Mouse (Mus musculus) cerebellum, adult 18-20 months (tissue): Measurements from ENCODE around the gene Atp5h.
"Not testable (repeated sequence)": the region's sequence is repeated elsewhere in the genome, so short reads cannot be mapped to it uniquely, and the experiment has no call there.

Experiments used
- DNase-seq, 2 experiments: peaks; one replicate each; pipeline ENCODE4 v3.0.0; 2021

The Atp5h gene

GRCm38 (mm10) chr11:115393721-115394325, 25.9 kb downstream of the Atp5h start:
- peak; percentile 80 to 83 for DNase-seq

GRCm38 (mm10) chr11:115391358-115391757, 28.4 kb downstream of the Atp5h start:
- no peak for DNase-seq

DNA sequence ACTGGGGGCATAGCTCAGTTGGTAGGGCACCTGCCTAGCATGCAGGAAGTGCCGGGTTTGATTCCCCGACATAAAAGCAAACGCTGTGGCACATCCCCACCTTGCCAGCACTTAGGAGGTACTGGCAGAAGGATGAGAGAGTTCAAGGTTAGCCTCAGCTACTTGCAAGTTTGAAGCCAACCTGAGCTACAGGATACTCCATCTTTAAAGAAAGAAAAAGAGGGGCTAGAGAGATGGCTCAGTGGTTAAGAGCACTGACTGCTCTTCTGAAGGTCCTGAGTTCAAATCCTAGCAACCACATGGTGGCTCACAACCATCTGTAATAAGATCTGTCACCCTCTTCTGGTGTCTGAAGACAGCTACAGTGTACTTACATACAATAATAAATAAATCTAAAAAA, 32.9 kb downstream of the Atp5h start:
- DNase-seq = not testable (repeated sequence)

DNA sequence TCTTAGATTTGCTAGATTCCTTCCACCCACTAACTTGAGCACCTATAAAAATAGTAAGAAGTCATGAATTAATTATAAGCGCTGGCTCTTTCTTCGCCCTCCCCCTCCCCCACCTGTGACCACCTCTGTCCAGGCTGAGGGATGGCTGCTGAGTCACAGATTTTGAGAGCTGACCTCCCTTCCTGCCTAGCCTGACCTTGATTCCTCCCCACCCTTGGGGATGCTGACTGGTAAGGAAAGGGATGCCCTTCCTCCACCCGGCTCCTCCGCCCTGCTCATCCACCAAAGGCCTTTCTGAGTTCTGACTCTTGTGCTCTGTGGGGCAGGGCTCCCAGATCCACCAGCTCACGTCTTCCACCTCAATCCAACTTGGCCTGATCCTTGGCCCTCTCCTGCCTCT, 35.2 kb downstream of the Atp5h start:
- DNase-seq = no peak

- DNase-seq = peak; percentile 35 to 50
These were observed 35.9 kb downstream of the Atp5h start for GRCm38 (mm10) chr11:115383701-115384474.

- peak; percentile 36 to 48 for DNase-seq
These were observed 36.9 kb downstream of the Atp5h start for GRCm38 (mm10) chr11:115382891-115383290.

DNA sequence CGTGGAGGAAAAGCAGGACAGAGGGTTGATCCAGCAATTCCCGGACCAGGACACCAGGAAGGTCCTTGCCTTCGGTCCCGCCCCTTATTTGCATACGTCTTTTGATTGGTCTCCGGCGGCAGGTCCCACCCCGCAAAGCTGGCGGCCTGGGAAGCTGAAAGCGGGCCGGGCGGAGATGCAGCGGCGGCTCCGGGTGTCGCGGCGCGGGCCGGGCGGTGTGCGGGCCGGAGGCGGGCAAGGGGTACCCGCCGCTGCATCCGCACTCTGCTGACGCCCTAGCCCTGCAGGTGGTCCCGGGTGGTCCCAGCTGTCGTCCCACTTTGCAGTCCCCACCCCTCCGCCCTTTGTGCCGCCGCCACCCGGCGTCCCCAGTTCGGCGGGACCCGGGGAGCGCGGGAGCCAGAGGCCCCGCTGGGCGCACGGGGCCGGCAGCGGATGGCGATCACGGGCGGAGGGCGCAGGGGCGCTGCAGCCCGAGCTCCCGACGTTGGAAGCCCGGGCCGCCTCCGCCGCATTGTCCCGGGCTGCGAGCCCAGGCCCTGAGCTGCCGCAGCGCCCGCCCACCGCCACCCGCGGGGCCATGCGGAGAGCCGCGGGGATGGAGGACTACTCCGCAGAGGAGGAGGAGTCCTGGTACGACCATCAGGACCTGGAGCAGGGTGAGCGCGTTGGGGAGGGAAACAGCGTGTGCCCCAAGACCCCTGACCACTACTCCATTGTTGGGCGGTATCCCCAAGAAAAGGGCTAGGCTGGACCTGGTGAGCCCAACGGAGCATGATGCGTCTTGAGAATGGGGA, 37.8 kb downstream of the Atp5h start, which contains the start of gene Cdr2l:
Gene Cdr2l (plus strand): TSS at position 174 of the 797 bp plus-strand sequence.
- peak; percentile 93 to 97 for DNase-seq

GRCm38 (mm10) chr11:115381276-115381675, 38.5 kb downstream of the Atp5h start:
- DNase-seq = no peak

DNA sequence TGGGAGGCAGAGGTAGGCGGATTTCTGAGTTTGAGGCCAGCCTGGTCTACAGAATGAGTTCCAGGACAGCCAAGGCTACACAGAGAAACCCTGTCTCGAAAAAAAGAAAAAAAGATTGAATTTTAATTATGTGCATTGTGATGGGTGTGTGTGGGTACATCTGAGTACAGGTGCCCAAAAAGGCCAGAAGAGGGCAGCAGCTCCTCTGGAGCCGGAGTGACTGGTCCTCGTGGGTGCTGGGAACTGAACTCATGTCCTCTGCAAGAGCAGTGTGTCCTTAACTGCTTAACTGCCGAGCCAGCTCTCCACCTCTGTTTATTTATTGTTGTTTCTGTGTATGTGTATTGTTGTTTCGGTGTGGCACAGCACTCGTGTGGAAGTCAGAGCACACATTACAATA, 41.9 kb downstream of the Atp5h start:
- DNase-seq = no peak

DNA sequence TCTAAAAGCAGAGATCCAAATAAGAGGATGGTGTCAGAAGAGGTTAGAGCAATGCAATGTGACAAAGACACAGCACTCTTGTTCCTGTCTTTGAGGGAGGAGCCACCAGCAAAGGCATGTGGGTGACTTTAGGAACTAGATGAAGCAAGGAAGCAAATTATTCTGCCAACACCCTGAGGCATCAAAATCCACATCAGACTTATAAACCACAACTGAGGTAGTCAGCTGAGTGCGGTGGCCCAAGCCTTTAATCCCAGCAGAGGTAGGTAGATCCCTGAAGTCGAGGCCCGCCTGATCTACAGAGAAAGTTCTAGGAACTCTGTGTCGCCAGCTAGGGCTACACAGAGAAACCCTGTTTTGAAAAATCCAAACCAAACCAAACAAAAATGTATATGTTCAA, 42.5 kb downstream of the Atp5h start:
- DNase-seq = no peak

DNA sequence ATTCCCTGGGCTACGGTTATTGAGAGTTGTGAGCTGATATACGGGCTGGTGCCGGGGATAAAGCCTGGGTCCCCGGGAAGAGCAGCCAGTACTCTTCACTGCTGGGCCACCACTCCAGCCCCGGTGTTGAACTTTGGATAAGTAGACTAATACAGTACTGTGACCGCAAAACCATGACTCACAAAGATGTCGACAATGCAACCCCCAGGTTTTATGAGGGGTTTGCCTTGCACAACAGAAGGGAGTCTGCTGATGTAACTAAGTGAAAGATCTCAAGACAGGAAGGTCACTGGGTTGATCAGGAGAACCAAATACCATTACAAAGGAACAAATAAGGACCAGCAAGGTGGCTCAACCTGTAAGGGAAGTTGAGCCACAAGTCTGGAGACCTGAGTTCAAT, 43.0 kb downstream of the Atp5h start:
- no peak for DNase-seq

GRCm38 (mm10) chr11:115374695-115375425, 44.9 kb downstream of the Atp5h start:
- DNase-seq = no peak

DNA sequence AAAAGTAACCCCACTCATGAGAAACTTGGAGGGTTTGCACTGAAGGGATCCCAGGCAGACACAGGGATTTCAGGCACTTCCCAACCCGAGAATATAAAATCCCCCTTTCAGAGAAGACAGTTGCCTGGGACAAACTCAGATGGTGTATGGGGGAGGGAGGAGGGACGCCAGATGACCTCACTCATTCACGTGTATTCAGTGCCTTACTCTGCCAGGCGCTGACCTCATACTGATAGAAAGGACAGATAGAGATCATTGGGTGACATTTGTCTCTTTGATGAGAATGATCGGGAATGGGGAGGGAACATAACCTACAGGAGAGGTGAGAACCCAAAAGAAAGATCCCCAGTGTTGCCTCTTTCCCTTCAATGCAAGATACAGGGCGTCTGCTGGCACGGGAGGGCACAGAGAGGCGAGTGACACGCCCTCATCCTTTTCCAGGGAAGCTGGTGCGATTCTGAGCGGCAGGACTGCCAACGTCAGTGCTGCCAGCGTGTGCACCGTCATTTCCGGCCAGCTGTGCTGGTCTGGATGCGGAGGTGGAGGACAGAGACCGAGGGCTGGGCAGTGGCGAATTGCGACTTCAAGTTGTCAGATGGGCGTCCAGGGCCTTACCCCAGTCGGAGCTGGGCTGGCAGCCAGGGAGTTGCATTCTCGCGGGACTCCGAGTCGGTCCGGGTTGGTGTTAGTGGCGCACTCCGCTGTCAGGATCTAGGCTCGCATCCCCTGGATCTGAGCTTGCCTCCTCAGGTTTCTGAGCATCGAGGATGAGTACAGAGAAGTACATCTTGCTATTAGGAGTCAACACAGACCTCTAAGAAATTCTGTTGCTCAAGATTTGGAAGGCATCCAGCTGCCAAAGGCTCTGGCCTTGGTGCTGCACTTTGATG, 45.7 kb downstream of the Atp5h start:
- peak; percentile 78 to 83 for DNase-seq

GRCm38 (mm10) chr11:115372737-115373136, 47.0 kb downstream of the Atp5h start:
- DNase-seq = no peak

GRCm38 (mm10) chr11:115372015-115372414, 47.7 kb downstream of the Atp5h start:
- DNase-seq = no peak

GRCm38 (mm10) chr11:115371354-115371753, 48.4 kb downstream of the Atp5h start:
- DNase-seq = no peak

GRCm38 (mm10) chr11:115370368-115370767, 49.4 kb downstream of the Atp5h start:
- DNase-seq = no peak

DNA sequence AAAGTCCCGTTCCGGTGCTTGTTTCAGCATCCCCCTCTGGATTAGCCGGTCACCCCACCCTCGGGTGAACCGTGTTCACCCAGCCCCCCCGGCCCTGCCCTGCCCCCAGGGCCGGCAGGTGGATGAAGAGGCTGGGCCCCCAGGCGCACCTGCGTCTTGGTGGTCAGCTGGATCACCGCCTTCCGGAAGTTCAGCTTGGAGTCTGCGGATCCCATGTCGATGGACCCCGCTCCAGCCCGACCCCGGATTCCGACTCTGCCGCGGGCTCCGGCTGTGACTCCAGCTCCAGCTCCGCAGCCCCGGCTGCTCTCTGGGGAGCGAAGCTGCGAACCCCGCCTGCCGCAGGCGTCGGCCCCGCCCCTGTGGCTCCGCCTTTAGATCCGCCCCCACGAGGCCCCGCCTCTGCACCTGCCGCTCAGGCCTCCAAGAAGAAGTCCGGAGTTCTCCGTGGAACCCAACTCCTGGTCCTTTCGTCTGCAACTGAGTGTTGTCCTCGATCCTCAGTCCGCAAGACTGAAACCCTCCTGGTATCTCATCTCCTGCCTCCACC, 52.3 kb downstream of the Atp5h start, which contains the start of gene Hid1:
Gene Hid1 (minus strand): TSS at position 362 of the 550 bp plus-strand sequence.
- peak; percentile 94 for DNase-seq

- peak; percentile 63 to 74 for DNase-seq
These were observed 52.9 kb downstream of the Atp5h start for GRCm38 (mm10) chr11:115366706-115367394.

DNA sequence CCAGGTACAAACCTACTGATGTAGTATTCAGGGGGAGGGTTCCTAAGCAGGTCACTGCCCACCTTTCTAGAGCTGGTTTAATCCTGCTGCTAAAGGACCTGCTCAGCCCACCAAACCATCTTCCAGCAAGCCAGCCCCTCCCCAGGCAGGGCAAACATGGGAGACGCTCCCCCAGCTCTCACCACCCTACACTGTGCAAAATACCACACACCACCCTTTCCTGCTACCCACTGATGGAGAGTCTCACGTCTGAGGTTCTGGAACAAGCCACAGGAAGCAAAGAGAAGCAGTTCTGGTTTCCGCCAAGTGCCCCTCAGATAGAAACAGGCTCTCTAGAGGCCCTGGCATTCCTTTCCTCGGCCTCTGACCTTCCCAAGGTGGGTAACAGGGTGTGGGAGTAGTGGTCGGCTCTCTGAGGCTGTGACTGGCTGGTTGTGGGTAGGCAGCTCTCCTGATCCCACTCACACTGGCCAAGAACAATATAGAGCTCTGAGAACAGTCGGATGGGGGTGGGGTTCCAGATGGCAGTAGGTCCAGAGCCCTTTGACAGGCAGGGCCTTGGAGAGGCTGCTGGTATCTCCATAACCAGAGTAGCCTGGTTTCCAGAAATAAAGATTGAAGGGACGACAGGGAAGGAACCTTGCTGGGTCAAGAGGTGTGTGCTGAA, 53.6 kb downstream of the Atp5h start:
- peak; percentile 53 to 65 for DNase-seq
